Mouse (Mus musculus): ENCODE data around the gene Bcl6b. TPM values are rescaled to one million over a fixed set of nuclear protein-coding genes. Genes with fewer than 3 reads are reported as not detected.

The Bcl6b gene
- total and polyA plus RNA-seq, 2 experiments from 2014 or later = 2.4 to 3.8 TPM

DNA sequence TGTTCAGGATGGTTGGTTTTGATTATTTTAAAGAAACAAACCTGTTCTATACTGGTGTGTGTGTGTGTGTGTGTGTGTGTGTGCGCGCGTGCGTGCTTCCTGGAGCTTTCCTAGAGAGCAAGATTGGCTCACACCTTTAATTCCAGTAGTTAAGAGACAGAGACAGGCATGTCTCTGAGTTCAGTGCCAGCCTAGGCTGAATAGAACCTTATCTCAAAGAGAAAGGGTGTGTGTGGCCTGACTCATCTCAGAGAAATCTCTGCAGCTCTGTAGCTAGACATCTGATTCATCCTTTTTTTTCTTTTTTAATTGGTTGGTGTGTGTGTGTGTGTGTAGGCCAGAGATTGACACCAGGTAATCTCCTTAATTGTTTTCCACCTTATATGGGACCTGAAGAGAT, 29.4 kb upstream of the Bcl6b start:
- TF ChIP-seq CTCF (IDR thresholded peaks at IDR 0.05) = no peak
- H3K4me2 ChIP-seq (ENCODE audit: low read depth, low read length, poor library complexity, severe bottlenecking) = no peak overlapping the region
- H3K9me3 ChIP-seq (ENCODE audit: low read length) = no peaks in the 10 kb centered on the region
- no peaks in the 10 kb centered on the region for H3K36me3 ChIP-seq (ENCODE audit: insufficient read depth, low read length)
- ATAC-seq (ENCODE audit: low FRiP score) (no peak), DNase-seq (ENCODE audit: low spot score) (no peak)
- no peak overlapping the region for H3K4me3 ChIP-seq (ENCODE audit: low read depth, low read length)
- H3K9ac ChIP-seq (replicated peaks; ENCODE audit: low read length, poor library complexity, severe bottlenecking) = no peak overlapping the region
- no peak overlapping the region for H3K27ac ChIP-seq (ENCODE audit: low read depth, low read length)
- H3K4me1 ChIP-seq (ENCODE audit: insufficient read depth, low read length) = no peaks in the 10 kb centered on the region; the same call in 1 of the 2 replicates
- H3K27me3 ChIP-seq (ENCODE audit: insufficient read depth, low read length) = peaks cover 16% of the 10 kb centered on the region; the same call in 1 of the 2 replicates
- WGBS = 91% methylated on average over 4 of the region's 4 CpGs

DNA sequence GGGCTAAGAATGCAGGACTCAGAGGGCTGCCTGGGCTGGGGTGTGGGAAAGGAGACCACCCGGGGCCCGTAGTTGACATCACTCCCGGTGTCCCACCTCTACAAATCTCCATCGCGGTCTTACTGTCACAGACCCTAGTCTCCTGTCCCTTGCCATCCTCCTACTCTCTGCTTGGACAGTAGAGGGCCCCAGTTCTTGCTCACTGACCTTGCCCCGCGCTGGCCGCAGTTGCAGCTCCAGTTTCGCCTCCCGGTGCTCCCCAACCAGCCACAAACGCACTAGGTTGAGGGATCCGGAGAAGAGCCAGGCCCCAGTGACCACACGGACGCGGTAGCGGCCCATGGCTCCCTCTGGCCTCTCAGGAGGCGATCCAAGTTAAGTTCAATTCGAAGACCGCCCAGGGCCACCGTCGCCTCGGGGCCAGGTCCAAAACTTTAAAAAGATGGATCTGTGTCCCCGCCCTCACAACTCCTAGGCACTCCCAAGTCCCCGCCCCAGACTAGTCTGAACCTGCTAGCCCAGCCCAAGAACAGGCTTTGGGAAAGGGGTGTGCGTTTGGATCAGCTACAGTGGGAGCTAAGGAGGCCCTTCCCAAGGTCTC, 25.4 kb upstream of the Bcl6b start, which contains the start of gene Alox12:
Gene Alox12, minus strand, starts transcription at position 423 of the 601 bp plus-strand sequence.
- Histone ChIP-seq H3K27me3 (ENCODE audit: insufficient read depth, low read length) (peaks cover 41% of the 10 kb centered on the region), H3K27ac (ENCODE audit: low read depth, low read length) (no peak within 1 kb of the TSS), H3K36me3 (ENCODE audit: insufficient read depth, low read length) (no peaks in the 10 kb centered on the region), H3K4me2 (ENCODE audit: low read depth, low read length, poor library complexity, severe bottlenecking) (peak within 1 kb of the TSS; percentile 36), H3K9me3 (ENCODE audit: low read length) (no peaks in the 10 kb centered on the region), H3K4me3 (ENCODE audit: low read depth, low read length) (peak within 1 kb of the TSS; percentile 12; the same call in 1 of the 2 replicates), H3K9ac (replicated peaks; ENCODE audit: low read length, poor library complexity, severe bottlenecking) (no peak within 1 kb of the TSS), H3K4me1 (ENCODE audit: insufficient read depth, low read length) (no peaks in the 10 kb centered on the region; the same call in 1 of the 2 replicates)
- WGBS = 3% methylated on average over 25 of the region's 25 CpGs
- ATAC-seq (ENCODE audit: low FRiP score) (no peak), DNase-seq (ENCODE audit: low spot score) (no peak)
- TF ChIP-seq CTCF (IDR thresholded peaks at IDR 0.05) = peak; percentile 50

DNA sequence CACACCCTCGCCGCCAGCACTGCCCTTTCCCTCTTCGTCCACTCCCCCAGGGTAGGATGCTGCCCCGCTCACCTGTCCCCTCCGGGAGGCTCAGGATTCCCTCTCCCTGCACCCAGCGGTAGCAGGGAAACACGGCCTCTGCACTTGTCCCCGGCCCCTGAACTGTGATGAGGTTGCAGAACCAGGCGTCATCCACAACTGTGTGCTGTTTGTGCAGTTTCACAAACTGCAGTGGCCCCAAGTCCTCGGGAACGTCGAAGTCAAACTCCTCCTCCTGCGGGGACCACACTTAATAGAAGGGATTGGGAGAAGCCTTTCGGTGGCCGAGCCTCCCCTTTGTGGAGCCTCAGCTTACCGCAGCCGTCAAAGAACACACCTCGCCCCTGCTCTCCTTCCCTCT, 24.7 kb upstream of the Bcl6b start:
- 5% methylated on average over 18 of the region's 18 CpGs for WGBS
- peak overlapping the region; percentile 36 for H3K4me2 ChIP-seq (ENCODE audit: low read depth, low read length, poor library complexity, severe bottlenecking)

DNA sequence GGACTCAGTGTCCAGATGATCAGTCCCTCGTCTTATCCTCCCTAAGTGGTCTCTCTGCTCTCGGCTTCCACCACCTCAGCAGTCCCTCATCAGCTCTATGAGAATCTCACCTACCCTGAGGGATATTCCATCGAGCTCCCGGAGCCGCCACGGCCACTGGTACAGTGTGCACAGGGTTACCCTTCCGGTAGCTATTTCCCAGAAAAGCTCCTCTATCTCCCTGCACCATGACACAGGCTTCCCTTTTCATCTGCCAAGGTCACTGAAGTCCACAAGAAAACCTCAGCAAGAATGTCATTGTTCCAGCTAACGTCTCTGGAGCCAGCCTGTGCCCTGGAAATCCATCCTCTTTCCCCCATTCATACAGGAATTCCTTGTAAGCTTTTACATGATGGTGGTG, 22.3 kb upstream of the Bcl6b start:
- H3K4me2 ChIP-seq (ENCODE audit: low read depth, low read length, poor library complexity, severe bottlenecking) = no peak overlapping the region
- no peaks in the 10 kb centered on the region for H3K9me3 ChIP-seq (ENCODE audit: low read length)
- no peaks in the 10 kb centered on the region; the same call in 1 of the 2 replicates for H3K4me1 ChIP-seq (ENCODE audit: insufficient read depth, low read length)
- no peak for DNase-seq (ENCODE audit: low spot score)
- 82% methylated on average over 8 of the region's 8 CpGs for WGBS
- no peak for TF ChIP-seq CTCF (IDR thresholded peaks at IDR 0.05)
- H3K27ac ChIP-seq (ENCODE audit: low read depth, low read length) = no peak overlapping the region
- peaks cover 43% of the 10 kb centered on the region for H3K27me3 ChIP-seq (ENCODE audit: insufficient read depth, low read length)
- no peaks in the 10 kb centered on the region for H3K36me3 ChIP-seq (ENCODE audit: insufficient read depth, low read length)
- no peak for ATAC-seq (ENCODE audit: low FRiP score)
- no peak overlapping the region for H3K4me3 ChIP-seq (ENCODE audit: low read depth, low read length)
- H3K9ac ChIP-seq (replicated peaks; ENCODE audit: low read length, poor library complexity, severe bottlenecking) = no peak overlapping the region

More for the DNA sequence above, 24.7 kb upstream of the Bcl6b start:
- no peak overlapping the region for H3K4me3 ChIP-seq (ENCODE audit: low read depth, low read length)
- no peak overlapping the region for H3K27ac ChIP-seq (ENCODE audit: low read depth, low read length)
- no peaks in the 10 kb centered on the region for H3K36me3 ChIP-seq (ENCODE audit: insufficient read depth, low read length)
- no peaks in the 10 kb centered on the region; the same call in 1 of the 2 replicates for H3K4me1 ChIP-seq (ENCODE audit: insufficient read depth, low read length)
- no peak overlapping the region for H3K9ac ChIP-seq (replicated peaks; ENCODE audit: low read length, poor library complexity, severe bottlenecking)
- no peaks in the 10 kb centered on the region for H3K9me3 ChIP-seq (ENCODE audit: low read length)
- DNase-seq (ENCODE audit: low spot score) (no peak), ATAC-seq (ENCODE audit: low FRiP score) (no peak)
- peaks cover 41% of the 10 kb centered on the region for H3K27me3 ChIP-seq (ENCODE audit: insufficient read depth, low read length)
- TF ChIP-seq CTCF (IDR thresholded peaks at IDR 0.05) = no peak

DNA sequence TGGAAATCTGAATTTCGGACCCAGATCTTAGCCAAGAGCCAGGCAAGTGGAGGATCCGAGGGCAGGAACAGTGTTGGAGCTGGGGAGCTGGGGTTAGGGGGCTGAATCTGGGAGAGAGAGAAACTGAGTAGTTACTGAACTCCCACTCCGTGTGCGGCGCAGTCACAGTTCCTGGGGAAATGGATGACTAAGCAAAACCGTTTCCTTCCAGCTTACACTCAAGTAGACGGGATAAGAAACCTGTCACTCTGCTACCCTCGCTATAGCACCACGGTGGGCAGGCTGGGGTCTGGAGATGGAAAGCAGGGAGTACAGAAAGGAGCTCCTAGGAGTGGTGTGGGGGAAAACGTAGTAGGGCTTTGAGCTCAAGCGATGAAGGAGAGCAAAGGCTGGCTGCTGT, 20.6 kb upstream of the Bcl6b start:
- ATAC-seq (ENCODE audit: low FRiP score) (no peak), DNase-seq (ENCODE audit: low spot score) (no peak)
- no peak overlapping the region for H3K27ac ChIP-seq (ENCODE audit: low read depth, low read length)
- 69% methylated on average over 11 of the region's 11 CpGs for WGBS
- H3K27me3 ChIP-seq (ENCODE audit: insufficient read depth, low read length) = peaks cover 38% of the 10 kb centered on the region
- H3K9me3 ChIP-seq (ENCODE audit: low read length) = no peaks in the 10 kb centered on the region
- no peaks in the 10 kb centered on the region; the same call in 1 of the 2 replicates for H3K4me1 ChIP-seq (ENCODE audit: insufficient read depth, low read length)
- H3K9ac ChIP-seq (replicated peaks; ENCODE audit: low read length, poor library complexity, severe bottlenecking) = no peak overlapping the region
- no peak overlapping the region for H3K4me2 ChIP-seq (ENCODE audit: low read depth, low read length, poor library complexity, severe bottlenecking)
- H3K4me3 ChIP-seq (ENCODE audit: low read depth, low read length) = no peak overlapping the region
- no peak for TF ChIP-seq CTCF (IDR thresholded peaks at IDR 0.05)
- H3K36me3 ChIP-seq (ENCODE audit: insufficient read depth, low read length) = no peaks in the 10 kb centered on the region

DNA sequence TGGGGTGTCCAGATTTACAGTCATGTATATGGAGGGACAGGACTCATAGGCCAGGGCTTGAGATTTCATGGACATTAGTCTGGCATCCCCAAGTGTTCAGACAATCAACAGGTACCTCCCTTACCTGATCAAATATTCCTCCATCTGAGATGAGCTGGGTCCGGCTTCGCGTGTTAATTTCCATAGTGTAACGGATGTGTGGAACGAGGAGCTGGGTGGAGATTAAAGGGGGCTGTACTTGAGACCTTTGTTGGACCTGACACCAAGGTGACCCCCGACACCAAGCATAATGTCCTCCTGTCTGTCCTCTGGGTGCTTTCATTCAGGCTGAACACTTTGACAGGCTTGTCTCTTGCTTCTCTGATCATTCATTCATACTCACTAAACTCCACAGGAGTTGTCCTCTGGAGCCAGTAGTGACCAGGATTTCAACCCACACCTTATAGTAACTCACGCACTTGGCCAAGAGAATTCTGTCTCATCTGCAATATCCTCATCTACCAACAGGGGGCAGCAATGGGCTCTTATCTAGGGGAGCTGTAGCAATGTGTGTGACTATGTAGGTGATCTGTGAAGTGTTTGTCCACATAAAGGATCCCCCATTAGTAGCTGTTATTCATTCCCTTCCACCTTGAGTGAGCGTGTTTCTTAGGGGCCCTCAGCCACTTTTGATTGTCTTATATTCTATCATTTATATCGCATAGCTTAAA, 17.7 kb upstream of the Bcl6b start:
- Histone ChIP-seq H3K27ac (ENCODE audit: low read depth, low read length) (no peak overlapping the region), H3K9ac (replicated peaks; ENCODE audit: low read length, poor library complexity, severe bottlenecking) (no peak overlapping the region), H3K27me3 (ENCODE audit: insufficient read depth, low read length) (peaks cover 12% of the 10 kb centered on the region; the same call in 1 of the 2 replicates), H3K4me3 (ENCODE audit: low read depth, low read length) (no peak overlapping the region), H3K4me2 (ENCODE audit: low read depth, low read length, poor library complexity, severe bottlenecking) (no peak overlapping the region), H3K4me1 (ENCODE audit: insufficient read depth, low read length) (no peaks in the 10 kb centered on the region), H3K9me3 (ENCODE audit: low read length) (no peaks in the 10 kb centered on the region), H3K36me3 (ENCODE audit: insufficient read depth, low read length) (no peaks in the 10 kb centered on the region)
- TF ChIP-seq CTCF (IDR thresholded peaks at IDR 0.05) = peak; percentile 80
- DNase-seq (ENCODE audit: low spot score) (peak; percentile 67), ATAC-seq (ENCODE audit: low FRiP score) (no peak)
- 57% methylated on average over 9 of the region's 9 CpGs for WGBS

Data from midbrain, postnatal 0 days (tissue).